Mouse (Mus musculus) ES-CJ7 (cell line): ENCODE measurements at regions not wholly inside any gene's neighbourhood (a gene's known extent, or its start where the extent isn't known, plus 50 kb on each side); places are given as distances from the start of the nearest gene placed in this dataset.

Experiments used
- DNase-seq: peaks from one replicate; pipeline ENCODE4 v3.0.0; 2011; ENCODE audit warnings: low read depth, low spot score

DNA sequence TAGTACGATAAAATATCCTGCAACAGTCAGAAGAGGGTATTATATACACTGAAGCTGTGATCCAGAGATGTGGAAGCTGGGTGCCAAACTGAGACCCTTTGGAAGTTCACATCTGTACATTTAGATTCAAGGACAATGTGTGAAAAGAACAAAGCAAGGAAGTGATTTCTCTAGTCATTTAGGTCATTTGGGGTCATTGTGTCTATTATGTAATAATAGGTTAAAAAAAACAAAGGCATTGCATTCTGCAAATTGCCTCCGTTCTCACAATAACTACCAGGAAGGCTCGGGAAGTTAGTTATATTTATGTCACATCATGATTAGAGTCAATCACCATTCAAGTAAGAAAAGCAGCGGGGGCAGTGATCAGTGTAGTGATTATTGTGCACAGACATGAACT lies 563.3 kb downstream of the Trim52 start:
- DNase-seq = no peak

DNA sequence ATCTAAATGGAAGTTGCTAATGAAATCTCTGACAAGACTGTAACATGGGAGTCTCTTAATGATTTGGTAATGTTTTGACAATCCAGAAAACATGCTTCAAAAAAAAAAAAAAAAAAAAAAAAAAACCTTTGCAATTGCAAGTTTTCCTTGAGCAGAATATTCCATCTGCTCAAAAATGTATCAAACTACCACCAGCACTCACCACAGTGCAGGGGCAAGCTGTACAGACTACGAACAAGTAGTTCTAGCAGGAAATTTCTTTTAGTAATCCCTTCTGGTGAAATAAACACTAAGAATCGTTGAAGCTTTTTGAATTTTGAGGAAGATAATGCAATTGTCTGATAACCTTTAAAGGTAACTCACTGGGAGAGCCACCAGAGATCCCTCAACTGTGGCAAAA lies 572.0 kb downstream of the Trim52 start:
- no peak for DNase-seq

DNA sequence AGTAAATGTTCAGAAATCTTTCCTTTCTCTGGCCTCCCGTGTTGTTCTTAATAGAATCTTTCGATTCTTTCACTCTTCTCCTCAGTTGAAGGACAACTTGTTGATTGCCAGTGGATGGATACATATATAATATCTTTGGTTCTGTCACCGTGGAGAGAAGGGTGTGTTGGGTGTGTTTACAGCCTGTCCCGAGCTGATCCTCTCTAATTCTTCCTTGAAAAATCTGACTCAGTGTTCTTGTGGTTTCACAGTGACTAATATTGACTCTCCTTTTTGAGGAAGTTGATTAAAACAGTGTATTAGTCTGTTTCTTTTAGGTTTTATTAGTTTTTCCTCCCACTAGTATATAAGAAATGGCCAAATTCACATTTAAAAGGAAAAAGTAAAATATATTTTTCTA lies 575.2 kb downstream of the Trim52 start:
- no peak for DNase-seq

DNA sequence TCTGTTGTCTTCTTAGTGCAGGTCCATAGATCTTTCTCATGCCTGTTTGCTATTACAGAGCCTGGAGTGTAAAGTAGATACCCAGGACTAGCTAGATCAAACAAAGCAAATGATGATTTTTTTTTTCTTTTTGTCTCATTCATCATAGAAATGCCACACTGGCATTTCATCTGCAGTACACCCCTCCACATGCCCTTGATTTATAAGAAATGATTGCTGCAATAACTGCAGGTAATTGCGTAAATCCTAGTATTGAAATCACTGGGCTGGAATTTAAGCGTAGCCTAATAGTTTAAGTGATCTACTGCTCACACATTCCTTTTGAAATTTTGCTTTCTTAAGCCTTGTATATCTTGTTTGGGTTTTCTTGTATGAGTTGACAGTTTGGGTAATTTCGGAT lies 581.4 kb downstream of the Trim52 start:
- no peak for DNase-seq

DNA sequence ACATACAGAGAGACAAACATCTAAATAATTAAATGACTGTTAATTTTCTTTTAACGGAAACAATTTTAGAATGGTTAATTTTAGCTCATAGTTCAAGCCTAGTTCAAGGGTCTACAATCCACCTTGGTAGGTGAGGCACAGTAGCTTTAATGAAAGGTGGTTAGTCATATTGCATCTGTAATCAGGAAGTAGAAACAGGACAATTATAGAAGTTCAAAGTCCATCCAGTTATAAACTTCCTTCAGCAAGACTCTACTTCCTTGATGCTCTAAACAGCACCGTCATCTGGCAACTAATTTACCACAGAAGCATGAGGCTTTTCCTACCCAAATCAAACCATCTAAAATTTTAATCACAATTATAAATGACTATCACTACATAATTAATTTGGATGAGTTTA lies 608.0 kb downstream of the Trim52 start:
- DNase-seq = no peak

DNA sequence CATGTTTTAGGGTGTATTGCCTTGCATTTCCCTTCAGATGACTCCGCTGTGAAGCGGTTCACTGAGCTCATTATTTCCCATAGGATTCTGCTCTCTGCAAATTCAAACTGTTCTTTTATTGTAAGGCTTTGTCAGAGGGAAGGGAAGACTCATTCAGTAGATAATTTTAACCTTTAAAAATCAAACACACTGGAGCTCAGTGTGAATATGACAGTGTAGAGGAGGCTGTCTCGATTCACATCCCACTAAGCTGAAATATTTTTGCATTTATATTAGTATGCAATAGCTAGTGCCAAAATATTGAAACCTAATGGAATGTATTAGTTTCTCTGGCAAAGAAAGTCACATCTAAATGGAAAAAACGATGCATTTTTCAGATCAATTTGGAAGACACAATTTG lies 627.8 kb downstream of the Trim52 start:
- no peak for DNase-seq

DNA sequence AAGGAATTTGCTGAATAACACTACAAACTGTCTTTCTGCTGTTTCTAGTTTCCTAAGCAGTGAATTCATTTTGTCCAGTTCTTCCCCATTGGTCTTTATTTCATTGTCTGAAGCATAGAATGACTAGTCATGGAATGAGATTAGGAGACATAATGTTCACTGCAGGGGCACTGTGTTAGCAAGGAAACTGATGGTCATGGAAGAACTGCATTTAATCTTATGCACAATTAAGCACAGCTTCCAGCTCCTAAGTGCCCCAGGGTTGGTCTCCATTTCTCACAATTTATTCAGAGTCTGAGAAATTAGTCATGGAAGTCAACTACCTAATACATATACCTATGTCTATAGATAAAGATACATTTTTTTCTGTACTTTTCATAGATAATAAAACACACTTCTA lies 634.9 kb downstream of the Trim52 start:
- DNase-seq = no peak

DNA sequence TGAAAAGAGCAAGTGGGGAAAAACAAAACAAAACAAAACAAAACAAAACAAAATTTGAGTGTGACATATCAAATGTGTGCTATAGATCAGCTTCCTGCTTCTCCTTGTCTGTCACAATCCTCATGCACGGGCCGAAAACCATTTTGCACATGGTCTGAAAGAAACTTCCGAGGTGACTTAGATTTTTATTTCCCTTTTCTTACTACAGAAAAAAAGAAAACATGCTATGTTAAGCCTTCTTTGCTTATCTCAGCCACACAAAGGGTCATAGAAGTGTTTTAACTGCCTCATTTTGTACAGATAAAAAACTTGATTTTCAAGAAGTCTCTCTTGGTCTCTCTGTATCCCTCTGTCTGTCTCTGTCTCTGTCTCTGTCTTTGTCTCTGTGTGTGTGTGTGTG lies 654.2 kb downstream of the Trim52 start:
- no peak for DNase-seq

DNA sequence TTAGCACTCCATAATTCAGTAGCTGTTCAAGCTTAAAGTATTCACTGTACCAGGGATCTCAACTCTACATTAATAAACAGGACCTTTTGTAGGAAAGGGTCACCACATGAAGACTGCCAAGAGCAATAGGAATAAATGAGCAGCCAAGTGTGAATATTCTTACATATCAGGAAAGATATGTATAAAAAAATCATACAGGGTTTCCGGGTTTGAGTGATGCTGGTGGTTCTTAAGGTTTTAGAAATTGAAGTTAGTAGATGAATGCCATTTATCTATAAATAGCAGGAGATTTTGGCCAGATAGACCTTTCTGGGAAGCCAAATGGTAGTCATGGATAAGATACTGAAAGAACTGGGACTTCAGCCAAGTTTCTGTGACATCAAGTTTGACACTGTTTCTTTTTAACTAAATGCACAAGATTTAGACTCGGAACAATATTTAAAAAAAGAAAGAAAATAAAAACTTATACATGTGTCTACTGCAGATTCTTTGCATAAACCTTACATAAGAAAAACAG lies 657.1 kb downstream of the Trim52 start:
- DNase-seq = no peak

DNA sequence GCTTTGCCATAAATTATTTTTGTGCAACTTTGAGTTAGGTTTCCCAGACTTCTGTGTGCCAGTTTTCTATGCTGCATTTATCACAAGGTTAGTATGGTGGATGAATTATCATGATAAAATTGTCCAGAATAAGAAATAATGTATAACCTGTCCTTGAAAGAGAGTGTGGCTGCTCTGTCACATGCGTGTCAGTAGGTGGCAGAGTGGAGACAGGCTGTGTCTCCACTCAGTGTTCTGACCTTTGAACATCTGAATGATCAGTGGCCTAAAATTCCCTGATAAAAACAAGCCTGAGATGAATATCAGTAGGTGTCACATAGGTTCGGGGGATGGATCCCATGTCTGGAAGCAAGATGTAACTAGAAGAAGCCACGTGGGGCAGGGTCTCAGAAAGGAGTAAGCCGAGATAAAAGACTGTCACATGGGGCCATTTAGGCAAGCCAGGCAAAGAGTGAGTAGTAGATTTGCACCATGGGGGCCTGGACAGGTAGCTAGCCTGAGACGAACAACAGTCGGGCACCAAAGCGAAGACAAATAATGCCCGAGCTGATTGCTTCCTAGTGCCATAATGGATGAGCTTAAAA lies 660.0 kb downstream of the Trim52 start:
- DNase-seq = peak; percentile 14
